Mouse (Mus musculus) right cerebral cortex, postnatal 4 days (tissue): ENCODE results near the gene Chaf1a.

ENCODE experiments used
- DNase-seq: peaks from one replicate; pipeline ENCODE4 v3.0.0-alpha.2; 2022

The Chaf1a gene

GRCm38 (mm10) chr17:56040030-56040856 lies at the start of gene Chaf1a:
Gene Chaf1a, plus strand, starts transcription at chr17:56040439.
- DNase-seq, result peak; percentile 96

GRCm38 (mm10) chr17:55996007-55996406 lies 44.2 kb upstream of the Chaf1a start:
- no peak for DNase-seq

- DNase-seq, result no peak
Observed at GRCm38 (mm10) chr17:55999794-56000499, 40.3 kb upstream of the Chaf1a start.

- DNase-seq, result no peak
Observed at GRCm38 (mm10) chr17:56003000-56003399, 37.2 kb upstream of the Chaf1a start.

- no peak for DNase-seq
Observed at GRCm38 (mm10) chr17:56005415-56006061, 34.7 kb upstream of the Chaf1a start, which contains the start of the genes Stap2 and Mpnd. Gene Stap2, minus strand, starts transcription at chr17:56005584. Gene Mpnd, plus strand, starts transcription at chr17:56005711.

GRCm38 (mm10) chr17:56006956-56007355 lies 33.3 kb upstream of the Chaf1a start:
- no peak for DNase-seq

GRCm38 (mm10) chr17:56007444-56008355 lies 32.5 kb upstream of the Chaf1a start:
- DNase-seq, result no peak

GRCm38 (mm10) chr17:56008356-56009087 lies 31.7 kb upstream of the Chaf1a start:
- DNase-seq, result peak; percentile 85

GRCm38 (mm10) chr17:56009088-56009961 lies 30.9 kb upstream of the Chaf1a start:
- DNase-seq, result peak; percentile 86

GRCm38 (mm10) chr17:56009962-56010240 lies 30.3 kb upstream of the Chaf1a start:
- DNase-seq, result no peak

- DNase-seq, result no peak
Observed at GRCm38 (mm10) chr17:56010255-56010654, 30.0 kb upstream of the Chaf1a start.

GRCm38 (mm10) chr17:56010681-56011080 lies 29.6 kb upstream of the Chaf1a start:
- DNase-seq, result peak; percentile 77

GRCm38 (mm10) chr17:56011441-56011840 lies 28.8 kb upstream of the Chaf1a start:
- DNase-seq, result no peak

GRCm38 (mm10) chr17:56015293-56015692 lies 24.9 kb upstream of the Chaf1a start:
- DNase-seq, result no peak

GRCm38 (mm10) chr17:56016382-56016781 lies 23.9 kb upstream of the Chaf1a start:
- DNase-seq, result no peak

- DNase-seq, result no peak
Observed at GRCm38 (mm10) chr17:56016793-56017785, 23.1 kb upstream of the Chaf1a start.

- DNase-seq, result no peak
Observed at GRCm38 (mm10) chr17:56017848-56018247, 22.4 kb upstream of the Chaf1a start.

GRCm38 (mm10) chr17:56018347-56019131 lies 21.7 kb upstream of the Chaf1a start:
- DNase-seq, result peak; percentile 63
